Mouse (Mus musculus): ENCODE results near the gene Qrich1. TPM values are rescaled to one million over a fixed set of nuclear protein-coding genes. Genes with fewer than 3 reads are reported as not detected.
A peak's percentile ranks its signal among the peaks of the same experiment; 100 is the strongest.

Gene Qrich1
- polyA plus RNA-seq, 1 experiment from 2014 or later, result 129 TPM

DNA sequence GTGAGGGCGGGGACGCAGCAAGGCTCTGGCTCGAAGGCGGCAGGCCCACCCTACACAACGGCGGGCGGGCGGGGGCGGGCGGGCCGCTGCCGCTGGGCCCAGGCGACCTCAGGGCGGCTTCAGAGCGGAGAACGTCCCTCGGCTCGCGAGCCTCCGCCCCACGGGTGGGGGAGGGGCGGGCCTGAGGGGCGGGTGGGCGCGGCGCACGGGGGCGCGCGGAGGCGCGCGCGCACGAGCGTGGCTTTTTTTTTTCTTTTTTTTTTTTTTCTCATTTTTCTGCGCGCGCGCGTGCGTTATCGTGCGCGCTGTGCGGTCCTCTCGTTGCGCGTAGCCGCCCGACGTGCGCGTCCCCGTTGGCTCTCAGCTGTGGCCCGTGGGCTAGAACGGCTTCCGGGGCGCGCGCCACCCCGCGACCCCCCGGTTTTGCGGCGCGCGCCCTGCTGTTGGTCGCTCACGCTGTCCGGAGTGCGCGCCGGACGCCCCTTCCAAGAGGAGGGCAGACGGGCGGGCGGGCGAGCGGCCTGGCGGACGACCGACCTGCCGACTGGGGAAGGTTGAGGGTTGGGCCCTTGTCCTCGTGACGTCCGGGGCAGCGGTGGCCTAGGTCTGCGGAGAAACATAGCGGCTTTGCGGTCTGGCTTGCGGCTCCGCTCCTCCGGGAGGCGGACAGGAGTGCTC is 786 bp downstream of the Qrich1 start:
- under 1% methylated on average over 72 of the region's 95 CpGs for WGBS
- H3K4me3 ChIP-seq (ENCODE audit: low read length), result peak overlapping the region; percentile 98
- peak overlapping the region; percentile 82 for H3K4me2 ChIP-seq (replicated peaks; ENCODE audit: low read depth, low read length)

GRCm38 (mm10) chr9:108517931-108518332 is 1.3 kb downstream of the Qrich1 start:
- Histone ChIP-seq H3K27me3 (ENCODE audit: insufficient read depth, low read length) (no peaks in the 10 kb centered on the region), H3K36me3 (ENCODE audit: insufficient read depth, low read length) (peaks cover 26% of the 10 kb centered on the region), H3K4me3 (ENCODE audit: low read length) (peak overlapping the region; percentile 98), H3K9ac (replicated peaks; ENCODE audit: low read length) (peak overlapping the region; percentile 99), H3K4me1 (ENCODE audit: insufficient read depth, low read length) (peaks cover 15% of the 10 kb centered on the region), H3K27ac (ENCODE audit: low read length) (peak overlapping the region; percentile 100), H3K4me2 (replicated peaks; ENCODE audit: low read depth, low read length) (peak overlapping the region; percentile 82), H3K9me3 (ENCODE audit: low read length) (no peaks in the 10 kb centered on the region)
- peak; percentile 13; the same call in 1 of the 2 replicates for ATAC-seq (ENCODE audit: low FRiP score, low TSS enrichment)
- WGBS, result 1% methylated on average over 13 of the region's 13 CpGs

More for the DNA sequence above, 786 bp downstream of the Qrich1 start:
- H3K36me3 ChIP-seq (ENCODE audit: insufficient read depth, low read length), result peaks cover 31% of the 10 kb centered on the region
- H3K9ac ChIP-seq (replicated peaks; ENCODE audit: low read length), result peak overlapping the region; percentile 99
- ATAC-seq (ENCODE audit: low FRiP score, low TSS enrichment), result peak; percentile 82
- H3K27me3 ChIP-seq (ENCODE audit: insufficient read depth, low read length), result no peaks in the 10 kb centered on the region
- H3K27ac ChIP-seq (ENCODE audit: low read length), result peak overlapping the region; percentile 100
- no peaks in the 10 kb centered on the region for H3K9me3 ChIP-seq (ENCODE audit: low read length)
- peaks cover 15% of the 10 kb centered on the region for H3K4me1 ChIP-seq (ENCODE audit: insufficient read depth, low read length)

DNA sequence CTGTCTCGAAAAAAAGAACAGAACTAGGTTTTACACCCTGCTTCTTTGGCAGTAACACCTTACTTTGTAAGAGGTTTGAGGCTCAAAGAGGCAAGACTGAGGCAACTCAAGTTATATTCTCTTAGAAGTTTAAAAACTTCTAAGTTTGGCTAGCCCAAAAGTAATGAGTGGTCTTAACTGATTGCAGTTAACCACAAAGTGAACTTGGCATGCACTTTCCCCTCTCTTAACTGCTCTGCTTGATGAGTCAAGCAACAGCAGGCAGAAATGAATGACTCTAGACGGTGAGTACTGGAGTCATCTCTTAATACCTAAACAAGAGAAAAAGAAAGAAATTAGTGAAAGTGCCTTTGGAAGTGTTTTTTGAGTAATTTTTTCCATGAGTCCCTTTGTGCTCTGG is 5.0 kb downstream of the Qrich1 start:
- Histone ChIP-seq H3K27ac (ENCODE audit: low read length) (no peak overlapping the region), H3K4me1 (ENCODE audit: insufficient read depth, low read length) (peaks cover 9% of the 10 kb centered on the region), H3K4me2 (replicated peaks; ENCODE audit: low read depth, low read length) (no peak overlapping the region), H3K4me3 (ENCODE audit: low read length) (no peak overlapping the region), H3K9ac (replicated peaks; ENCODE audit: low read length) (no peak overlapping the region), H3K27me3 (ENCODE audit: insufficient read depth, low read length) (no peaks in the 10 kb centered on the region), H3K9me3 (ENCODE audit: low read length) (no peaks in the 10 kb centered on the region), H3K36me3 (ENCODE audit: insufficient read depth, low read length) (peaks cover 4% of the 10 kb centered on the region; the same call in 1 of the 2 replicates)
- no peak for ATAC-seq (ENCODE audit: low FRiP score, low TSS enrichment)
- WGBS, result 85% methylated on average over 2 of the region's 2 CpGs

GRCm38 (mm10) chr9:108523341-108523740 is 6.7 kb downstream of the Qrich1 start:
- peaks cover 9% of the 10 kb centered on the region for H3K4me1 ChIP-seq (ENCODE audit: insufficient read depth, low read length)
- H3K4me3 ChIP-seq (ENCODE audit: low read length), result no peak overlapping the region
- no peaks in the 10 kb centered on the region for H3K9me3 ChIP-seq (ENCODE audit: low read length)
- no peaks in the 10 kb centered on the region for H3K27me3 ChIP-seq (ENCODE audit: insufficient read depth, low read length)
- H3K27ac ChIP-seq (ENCODE audit: low read length), result no peak overlapping the region
- WGBS, result 95% methylated on average over 4 of the region's 4 CpGs
- no peak for ATAC-seq (ENCODE audit: low FRiP score, low TSS enrichment)
- no peak overlapping the region for H3K4me2 ChIP-seq (replicated peaks; ENCODE audit: low read depth, low read length)
- no peak overlapping the region for H3K9ac ChIP-seq (replicated peaks; ENCODE audit: low read length)
- H3K36me3 ChIP-seq (ENCODE audit: insufficient read depth, low read length), result peaks cover 5% of the 10 kb centered on the region

DNA sequence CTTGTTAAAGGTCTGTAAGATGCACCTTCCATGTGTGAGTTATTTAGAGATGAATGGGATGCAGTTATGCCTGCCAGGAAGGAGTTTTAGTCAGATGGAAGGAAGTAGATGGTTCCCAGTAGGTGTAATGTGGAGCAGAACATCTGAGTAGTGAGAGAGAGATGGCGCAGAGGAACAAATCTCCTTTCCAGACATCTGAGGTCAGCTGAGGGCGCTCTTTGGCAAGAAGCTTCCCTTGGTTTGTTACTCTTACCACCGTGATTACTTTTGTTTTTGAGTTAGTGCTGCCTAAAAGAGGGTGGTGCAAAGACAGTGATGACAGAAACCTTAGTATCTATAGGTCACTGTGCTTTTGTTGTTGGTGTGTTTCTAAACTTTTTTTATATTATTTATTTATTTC is 8.8 kb downstream of the Qrich1 start:
- H3K4me3 ChIP-seq (ENCODE audit: low read length), result no peak overlapping the region
- H3K27ac ChIP-seq (ENCODE audit: low read length), result no peak overlapping the region
- H3K4me2 ChIP-seq (replicated peaks; ENCODE audit: low read depth, low read length), result no peak overlapping the region
- H3K27me3 ChIP-seq (ENCODE audit: insufficient read depth, low read length), result no peaks in the 10 kb centered on the region
- H3K36me3 ChIP-seq (ENCODE audit: insufficient read depth, low read length), result peaks cover 22% of the 10 kb centered on the region
- no peaks in the 10 kb centered on the region for H3K9me3 ChIP-seq (ENCODE audit: low read length)
- no peak overlapping the region for H3K9ac ChIP-seq (replicated peaks; ENCODE audit: low read length)
- no peaks in the 10 kb centered on the region for H3K4me1 ChIP-seq (ENCODE audit: insufficient read depth, low read length)
- 81% methylated on average over 3 of the region's 3 CpGs for WGBS
- ATAC-seq (ENCODE audit: low FRiP score, low TSS enrichment), result no peak

DNA sequence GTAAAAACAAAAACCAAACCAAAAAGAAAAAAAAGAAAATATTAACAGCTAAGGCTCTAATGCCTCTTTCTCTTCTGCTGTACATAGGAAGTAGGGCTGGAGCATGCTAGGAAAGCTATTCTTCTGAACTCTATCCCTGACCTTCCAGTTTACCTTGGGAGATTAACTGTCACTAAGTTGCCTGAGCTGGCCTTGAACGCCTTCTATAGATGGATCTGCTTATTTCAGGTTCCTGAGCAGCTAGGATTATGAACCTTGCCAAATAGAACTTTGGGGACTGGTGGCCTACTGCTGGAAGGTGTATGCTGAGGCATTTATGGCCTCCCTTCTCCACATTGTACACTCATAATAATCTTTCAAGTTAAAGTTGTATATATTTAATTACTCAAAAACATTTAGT is 14.3 kb downstream of the Qrich1 start:
- H3K36me3 ChIP-seq (ENCODE audit: insufficient read depth, low read length), result peaks cover 64% of the 10 kb centered on the region
- no peaks in the 10 kb centered on the region for H3K9me3 ChIP-seq (ENCODE audit: low read length)
- no peaks in the 10 kb centered on the region for H3K4me1 ChIP-seq (ENCODE audit: insufficient read depth, low read length)
- 81% methylated on average over 1 of the region's 1 CpGs for WGBS
- no peak for ATAC-seq (ENCODE audit: low FRiP score, low TSS enrichment)
- H3K4me2 ChIP-seq (replicated peaks; ENCODE audit: low read depth, low read length), result no peak overlapping the region
- H3K9ac ChIP-seq (replicated peaks; ENCODE audit: low read length), result no peak overlapping the region
- H3K4me3 ChIP-seq (ENCODE audit: low read length), result no peak overlapping the region
- H3K27me3 ChIP-seq (ENCODE audit: insufficient read depth, low read length), result no peaks in the 10 kb centered on the region
- H3K27ac ChIP-seq (ENCODE audit: low read length), result no peak overlapping the region

DNA sequence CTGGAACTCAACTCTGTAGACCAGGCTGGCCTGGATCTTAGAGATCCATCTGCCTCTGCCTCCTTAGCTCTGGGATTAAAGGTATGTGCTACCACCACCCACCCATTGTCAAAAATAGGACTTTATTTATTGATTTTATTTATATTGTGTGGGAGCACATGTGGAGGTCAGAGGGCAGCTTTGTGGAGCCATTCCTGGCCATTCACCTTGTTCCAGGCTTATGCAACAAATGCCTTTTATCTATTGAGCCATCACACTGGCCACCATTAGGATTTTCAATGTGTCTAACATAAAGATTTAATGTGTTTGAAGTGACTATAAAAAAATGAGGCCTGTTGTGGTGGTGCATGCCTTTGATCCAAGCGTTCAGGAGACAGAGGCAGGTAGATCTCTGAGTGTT is 14.9 kb downstream of the Qrich1 start:
- Histone ChIP-seq H3K9me3 (ENCODE audit: low read length) (no peaks in the 10 kb centered on the region), H3K9ac (replicated peaks; ENCODE audit: low read length) (no peak overlapping the region), H3K27ac (ENCODE audit: low read length) (no peak overlapping the region), H3K4me3 (ENCODE audit: low read length) (no peak overlapping the region), H3K27me3 (ENCODE audit: insufficient read depth, low read length) (no peaks in the 10 kb centered on the region), H3K4me2 (replicated peaks; ENCODE audit: low read depth, low read length) (no peak overlapping the region), H3K36me3 (ENCODE audit: insufficient read depth, low read length) (peaks cover 68% of the 10 kb centered on the region), H3K4me1 (ENCODE audit: insufficient read depth, low read length) (no peaks in the 10 kb centered on the region)
- 83% methylated on average over 1 of the region's 1 CpGs for WGBS
- no peak for ATAC-seq (ENCODE audit: low FRiP score, low TSS enrichment)

- Histone ChIP-seq H3K27ac (ENCODE audit: low read length) (no peak overlapping the region), H3K4me2 (replicated peaks; ENCODE audit: low read depth, low read length) (no peak overlapping the region), H3K9ac (replicated peaks; ENCODE audit: low read length) (no peak overlapping the region), H3K9me3 (ENCODE audit: low read length) (no peaks in the 10 kb centered on the region), H3K4me3 (ENCODE audit: low read length) (no peak overlapping the region), H3K27me3 (ENCODE audit: insufficient read depth, low read length) (no peaks in the 10 kb centered on the region), H3K36me3 (ENCODE audit: insufficient read depth, low read length) (peaks cover 69% of the 10 kb centered on the region), H3K4me1 (ENCODE audit: insufficient read depth, low read length) (no peaks in the 10 kb centered on the region)
- ATAC-seq (ENCODE audit: low FRiP score, low TSS enrichment), result no peak
Observed at GRCm38 (mm10) chr9:108540846-108541245, 24.2 kb downstream of the Qrich1 start.

- WGBS, result 90% methylated on average over 3 of the region's 3 CpGs
- H3K36me3 ChIP-seq (ENCODE audit: insufficient read depth, low read length), result peaks cover 65% of the 10 kb centered on the region
- no peak overlapping the region for H3K4me2 ChIP-seq (replicated peaks; ENCODE audit: low read depth, low read length)
- no peak overlapping the region for H3K4me3 ChIP-seq (ENCODE audit: low read length)
- no peak for ATAC-seq (ENCODE audit: low FRiP score, low TSS enrichment)
- H3K9ac ChIP-seq (replicated peaks; ENCODE audit: low read length), result no peak overlapping the region
- no peaks in the 10 kb centered on the region for H3K27me3 ChIP-seq (ENCODE audit: insufficient read depth, low read length)
- H3K9me3 ChIP-seq (ENCODE audit: low read length), result no peaks in the 10 kb centered on the region
- H3K27ac ChIP-seq (ENCODE audit: low read length), result no peak overlapping the region
- H3K4me1 ChIP-seq (ENCODE audit: insufficient read depth, low read length), result no peaks in the 10 kb centered on the region
Observed at GRCm38 (mm10) chr9:108545986-108546385, 29.4 kb downstream of the Qrich1 start.

- H3K4me3 ChIP-seq (ENCODE audit: low read length), result no peak overlapping the region
- H3K27ac ChIP-seq (ENCODE audit: low read length), result no peak overlapping the region
- peaks cover 59% of the 10 kb centered on the region for H3K36me3 ChIP-seq (ENCODE audit: insufficient read depth, low read length)
- no peak overlapping the region for H3K9ac ChIP-seq (replicated peaks; ENCODE audit: low read length)
- H3K9me3 ChIP-seq (ENCODE audit: low read length), result no peaks in the 10 kb centered on the region
- no peak for ATAC-seq (ENCODE audit: low FRiP score, low TSS enrichment)
- no peak overlapping the region for H3K4me2 ChIP-seq (replicated peaks; ENCODE audit: low read depth, low read length)
- H3K27me3 ChIP-seq (ENCODE audit: insufficient read depth, low read length), result no peaks in the 10 kb centered on the region
- 95% methylated on average over 1 of the region's 1 CpGs for WGBS
- H3K4me1 ChIP-seq (ENCODE audit: insufficient read depth, low read length), result no peaks in the 10 kb centered on the region
Observed at GRCm38 (mm10) chr9:108546875-108547274, 30.3 kb downstream of the Qrich1 start.
